Mouse (Mus musculus) hindbrain, embryonic 14.5 days (tissue): ENCODE data around the gene Swi5. TPM values are rescaled to one million over a fixed set of nuclear protein-coding genes. Genes with fewer than 3 reads are reported as not detected.

Experiments used
- ATAC-seq: fragments of 200-750 bp; cut with Nextera tagmentation; 2 replicates; pipeline ENCODE4 v1.8.0; 2017; ENCODE audit warnings: moderate number of reproducible peaks, mild to moderate bottlenecking, moderate TSS enrichment, moderate library complexity; ENCODE audit not compliant: low FRiP score
- DNase-seq: peaks from one replicate; pipeline ENCODE4 v3.0.0-alpha.2; 2015; ENCODE audit warnings: low spot score
- H3K27ac ChIP-seq: fragments of 300-500 bp; sonication (generic); 2 replicates; pipeline ENCODE4 v1.5.1; 2014; ENCODE audit warnings: mild to moderate bottlenecking, moderate library complexity
- H3K27me3 ChIP-seq: fragments of 300-500 bp; sonication (generic); 2 replicates; pipeline ENCODE4 v1.6.1; 2014; ENCODE audit warnings: mild to moderate bottlenecking, low read length, mixed read lengths; ENCODE audit not compliant: control insufficient read depth, insufficient read depth
- H3K36me3 ChIP-seq: fragments of 300-500 bp; sonication (generic); replicated peaks from 2 replicates; pipeline ENCODE4 v1.6.1; 2014; ENCODE audit not compliant: control insufficient read depth, insufficient read depth
- H3K4me1 ChIP-seq: fragments of 300-500 bp; sonication (generic); replicated peaks from 2 replicates; pipeline ENCODE4 v1.6.1; 2014; ENCODE audit warnings: antibody characterized with exemption, low read length, mixed read lengths; ENCODE audit not compliant: control insufficient read depth, insufficient read depth
- H3K4me2 ChIP-seq: fragments of 300-500 bp; sonication (generic); replicated peaks from 2 replicates; pipeline ENCODE4 v1.6.1; 2014; ENCODE audit warnings: mild to moderate bottlenecking, moderate library complexity
- H3K4me3 ChIP-seq: fragments of 300-500 bp; sonication (generic); replicated peaks from 2 replicates; pipeline ENCODE4 v1.5.1; 2014; ENCODE audit warnings: mild to moderate bottlenecking, low read length
- H3K9ac ChIP-seq: fragments of 300-500 bp; sonication (generic); 2 replicates; pipeline ENCODE4 v1.6.1; 2014
- H3K9me3 ChIP-seq: fragments of 300-500 bp; sonication (generic); 2 replicates; pipeline ENCODE4 v1.6.1; 2016; ENCODE audit warnings: low read length; ENCODE audit not compliant: control insufficient read depth
- WGBS: fragments of 180-500 bp; shearing (Covaris S2); extraction: QIAGEN DNeasy Blood & Tissue Kit; methylation state at CpG from one replicate; pipeline ENCODE4 v1.1.7; 2014; 5-methylcytosine and 5-hydroxymethylcytosine counted together
- polyA plus RNA-seq: library from polyadenylated mRNA; unstranded; fragments of >200 nt; fragmentation: Nextera tagmentation; extraction: Ambion mirVana; gene quantifications from 2 replicates; pipeline ENCODE4 v1.2.1, GENCODE M21; 2014

Swi5 gene
- polyA plus RNA-seq, 1 experiment from 2014 or later = 192 TPM

GRCm38 (mm10) chr2:32321591-32322298, 33.9 kb upstream of the Swi5 start:
- Histone ChIP-seq H3K9ac (no peak overlapping the region), H3K4me2 (no peak overlapping the region), H3K27ac (peak overlapping the region; percentile 89), H3K4me1 (peaks cover 28% of the 10 kb centered on the region), H3K36me3 (peaks cover 50% of the 10 kb centered on the region), H3K9me3 (no peaks in the 10 kb centered on the region), H3K27me3 (no peaks in the 10 kb centered on the region), H3K4me3 (no peak overlapping the region)
- WGBS = 72% methylated on average over 9 of the region's 9 CpGs
- no peak for ATAC-seq
- no peak for DNase-seq

- WGBS = 70% methylated on average over 11 of the region's 11 CpGs
- Histone ChIP-seq H3K4me2 (no peak overlapping the region), H3K27me3 (no peaks in the 10 kb centered on the region), H3K36me3 (peaks cover 50% of the 10 kb centered on the region), H3K4me1 (peaks cover 28% of the 10 kb centered on the region), H3K27ac (no peak overlapping the region), H3K4me3 (no peak overlapping the region), H3K9ac (no peak overlapping the region), H3K9me3 (no peaks in the 10 kb centered on the region)
- ATAC-seq (no peak), DNase-seq (no peak)
Observed at GRCm38 (mm10) chr2:32320721-32321120, 32.8 kb upstream of the Swi5 start.

- no peak for DNase-seq
- Histone ChIP-seq H3K36me3 (peaks cover 50% of the 10 kb centered on the region), H3K27me3 (peaks cover 2% of the 10 kb centered on the region; the same call in 1 of the 2 replicates), H3K9me3 (no peaks in the 10 kb centered on the region), H3K4me2 (no peak overlapping the region), H3K4me3 (no peak overlapping the region), H3K9ac (0 out of 2 replicates have a peak overlapping the region, but pooled peaks have one; percentile 20), H3K4me1 (peaks cover 28% of the 10 kb centered on the region), H3K27ac (no peak overlapping the region)
- 59% methylated on average over 9 of the region's 9 CpGs for WGBS
- no peak for ATAC-seq
Observed at GRCm38 (mm10) chr2:32319586-32320580, 32.0 kb upstream of the Swi5 start.

- WGBS = 82% methylated on average over 14 of the region's 14 CpGs
- Histone ChIP-seq H3K27ac (peak overlapping the region; percentile 24; the same call in 1 of the 2 replicates), H3K4me1 (peaks cover 28% of the 10 kb centered on the region), H3K36me3 (peaks cover 52% of the 10 kb centered on the region), H3K27me3 (peaks cover 5% of the 10 kb centered on the region; the same call in 1 of the 2 replicates), H3K9ac (peak overlapping the region; percentile 20; the same call in 1 of the 2 replicates), H3K4me3 (peak overlapping the region; percentile 14), H3K9me3 (no peaks in the 10 kb centered on the region), H3K4me2 (peak overlapping the region; percentile 40)
- DNase-seq (no peak), ATAC-seq (no peak)
Observed at GRCm38 (mm10) chr2:32318709-32319585, 31.1 kb upstream of the Swi5 start.

GRCm38 (mm10) chr2:32317791-32318417, 30.0 kb upstream of the Swi5 start:
- no peaks in the 10 kb centered on the region for H3K9me3 ChIP-seq
- H3K4me3 ChIP-seq = peak overlapping the region; percentile 14
- WGBS = 11% methylated on average over 19 of the region's 19 CpGs
- peaks cover 22% of the 10 kb centered on the region for H3K4me1 ChIP-seq
- H3K27ac ChIP-seq = peak overlapping the region; percentile 26; the same call in 1 of the 2 replicates
- peak overlapping the region; percentile 20; the same call in 1 of the 2 replicates for H3K9ac ChIP-seq
- H3K36me3 ChIP-seq = peaks cover 61% of the 10 kb centered on the region
- H3K27me3 ChIP-seq = peaks cover 5% of the 10 kb centered on the region; the same call in 1 of the 2 replicates
- H3K4me2 ChIP-seq = peak overlapping the region; percentile 40
- no peak for DNase-seq
- ATAC-seq = no peak

- H3K4me2 ChIP-seq = no peak overlapping the region
- DNase-seq (no peak), ATAC-seq (no peak)
- WGBS = 78% methylated on average over 20 of the region's 20 CpGs
- no peak overlapping the region for H3K4me3 ChIP-seq
- H3K36me3 ChIP-seq = peaks cover 59% of the 10 kb centered on the region
- H3K4me1 ChIP-seq = peaks cover 21% of the 10 kb centered on the region
- H3K27me3 ChIP-seq = peaks cover 5% of the 10 kb centered on the region
- no peaks in the 10 kb centered on the region for H3K9me3 ChIP-seq
- no peak overlapping the region for H3K9ac ChIP-seq
- H3K27ac ChIP-seq = peak overlapping the region; percentile 32
Observed at GRCm38 (mm10) chr2:32316887-32317656, 29.2 kb upstream of the Swi5 start.

- H3K27ac ChIP-seq = no peak overlapping the region
- H3K27me3 ChIP-seq = peaks cover 9% of the 10 kb centered on the region
- DNase-seq (no peak), ATAC-seq (no peak)
- H3K36me3 ChIP-seq = peaks cover 62% of the 10 kb centered on the region
- H3K4me3 ChIP-seq = no peak overlapping the region
- H3K9ac ChIP-seq = no peak overlapping the region
- no peaks in the 10 kb centered on the region for H3K9me3 ChIP-seq
- WGBS = 28% methylated on average over 8 of the region's 8 CpGs
- H3K4me2 ChIP-seq = no peak overlapping the region
- H3K4me1 ChIP-seq = peaks cover 26% of the 10 kb centered on the region
Observed at GRCm38 (mm10) chr2:32315751-32316150, 27.9 kb upstream of the Swi5 start.

- Histone ChIP-seq H3K4me1 (peaks cover 26% of the 10 kb centered on the region), H3K36me3 (peaks cover 61% of the 10 kb centered on the region), H3K9me3 (no peaks in the 10 kb centered on the region), H3K27me3 (peaks cover 9% of the 10 kb centered on the region), H3K4me3 (no peak overlapping the region), H3K9ac (no peak overlapping the region), H3K27ac (no peak overlapping the region), H3K4me2 (no peak overlapping the region)
- WGBS = 93% methylated on average over 14 of the region's 14 CpGs
- ATAC-seq (no peak), DNase-seq (no peak)
Observed at GRCm38 (mm10) chr2:32314831-32315230, 27.0 kb upstream of the Swi5 start.
